Mouse (Mus musculus): ENCODE results near the gene Vmn2r95.

Vmn2r95 gene

GRCm38 (mm10) chr17:18423778-18424177 lies at the start of gene Vmn2r95:
Vmn2r95 (plus strand) TSS chr17:18424078.
- DNase-seq (ENCODE audit: low read depth, low spot score), result no peak

DNA sequence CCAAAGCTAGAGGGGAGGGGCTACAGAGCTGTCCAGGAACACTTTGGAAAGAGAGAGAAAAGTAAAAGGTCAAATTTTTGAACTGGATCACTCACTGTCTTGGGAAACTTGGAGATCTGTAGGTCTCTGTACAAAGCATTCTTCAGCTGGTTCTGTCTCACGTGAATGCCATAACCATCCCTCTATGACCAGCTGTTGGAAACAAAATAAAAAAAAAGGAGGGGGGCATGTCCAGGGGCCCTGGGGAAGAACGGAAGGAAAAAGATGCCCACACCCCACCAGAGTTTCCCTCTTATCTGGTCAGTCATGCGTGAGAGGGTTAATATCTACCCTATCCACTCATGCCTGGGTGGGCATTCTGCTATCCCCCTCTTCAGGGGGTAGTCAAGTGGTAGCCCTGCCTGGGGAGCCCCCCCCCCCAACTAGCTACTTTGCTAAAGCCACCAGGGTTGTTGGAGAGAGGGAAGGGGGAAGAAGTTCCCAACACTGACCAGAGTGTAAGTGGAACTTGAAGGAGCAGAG lies 31.8 kb downstream of the Vmn2r95 start:
- no peak for DNase-seq (ENCODE audit: low read depth, low spot score)

- peak; percentile 71 for DNase-seq (ENCODE audit: low read depth, low spot score)
Observed at GRCm38 (mm10) chr17:18458126-18458634, 34.3 kb downstream of the Vmn2r95 start.

DNA sequence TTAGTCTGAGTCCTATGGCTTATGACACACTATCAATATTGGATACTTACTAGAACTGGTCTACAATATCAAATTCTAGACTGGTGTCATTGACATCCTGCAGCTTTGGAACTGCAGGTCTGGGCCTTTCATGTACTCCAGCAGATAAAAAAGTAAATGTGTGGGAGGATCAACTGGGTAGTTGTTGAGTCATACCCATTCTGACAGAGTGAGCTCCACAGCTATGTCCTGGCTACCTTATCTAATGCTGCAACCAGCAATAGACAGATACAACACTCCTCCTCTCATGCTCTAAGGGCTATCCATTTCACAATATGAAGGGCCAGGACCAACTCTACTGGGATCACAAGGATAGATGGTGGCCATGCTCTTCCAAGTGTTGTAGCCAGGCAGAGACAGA lies 38.8 kb downstream of the Vmn2r95 start:
- DNase-seq (ENCODE audit: low read depth, low spot score), result peak; percentile 28

GRCm38 (mm10) chr17:18479885-18480284 lies 56.0 kb downstream of the Vmn2r95 start:
- no peak for DNase-seq (ENCODE audit: low read depth, low spot score)

All from CD4-positive helper T cell, adult 2 months (primary cell).